Mouse (Mus musculus): Measurements from ENCODE around the gene Wdr64.

- TF ChIP-seq CTCF (IDR thresholded peaks at IDR 0.05; ENCODE audit: control insufficient read depth, insufficient read depth, low read length) = no peak
- no peak for TF ChIP-seq POLR2A (IDR thresholded peaks at IDR 0.05; ENCODE audit: borderline replicate concordance, control insufficient read depth, low read depth, low read length)
These were observed 9.6 kb downstream of the Wdr64 start for GRCm38 (mm10) chr1:175708013-175708412.

Measured in bone marrow, adult 2 months (tissue).